Mouse (Mus musculus) T-helper 2 cell (primary cell): ENCODE measurements around the gene Paxip1.

ENCODE experiments used
- in situ Hi-C: fragments of 300-600 bp; cut with MboI, MseI; formaldehyde crosslinking; loops from one replicate; pipeline ENCODE4 v1.15.1; 2025; ENCODE audit warnings: high pct_unique_total_duplicates

Paxip1 gene

GRCm38 (mm10) chr5:27731392-27731791 lies 60.1 kb downstream of the Paxip1 start:
- in situ Hi-C loops = no loop called here

GRCm38 (mm10) chr5:27730666-27731065 lies 60.8 kb downstream of the Paxip1 start:
- in situ Hi-C loops = no loop called here

- in situ Hi-C loops = no loop called here
Observed at GRCm38 (mm10) chr5:27724460-27724859, 67.0 kb downstream of the Paxip1 start.

- in situ Hi-C loops = no loop called here
Observed at GRCm38 (mm10) chr5:27719311-27719710, 72.2 kb downstream of the Paxip1 start.

- in situ Hi-C loops = no loop called here
Observed at GRCm38 (mm10) chr5:27717301-27717700, 74.2 kb downstream of the Paxip1 start.

- in situ Hi-C loops = no loop called here
Observed at GRCm38 (mm10) chr5:27716026-27716425, 75.5 kb downstream of the Paxip1 start.

GRCm38 (mm10) chr5:27714356-27714755 lies 77.1 kb downstream of the Paxip1 start:
- in situ Hi-C loops = no loop called here

GRCm38 (mm10) chr5:27711461-27712192 lies 79.9 kb downstream of the Paxip1 start:
- in situ Hi-C loops = no loop called here

GRCm38 (mm10) chr5:27708209-27708608 lies 83.3 kb downstream of the Paxip1 start:
- in situ Hi-C loops = no loop called here

GRCm38 (mm10) chr5:27707283-27707682 lies 84.2 kb downstream of the Paxip1 start:
- in situ Hi-C loops = no loop called here

- in situ Hi-C loops = no loop called here
Observed at GRCm38 (mm10) chr5:27706551-27706950, 84.9 kb downstream of the Paxip1 start.

GRCm38 (mm10) chr5:27705020-27705419 lies 86.5 kb downstream of the Paxip1 start:
- in situ Hi-C loops = no loop called here

GRCm38 (mm10) chr5:27702482-27702881 lies 89.0 kb downstream of the Paxip1 start:
- in situ Hi-C loops = no loop called here
